Mouse (Mus musculus): ENCODE measurements around the gene Scube1.

Gene Scube1

GRCm38 (mm10) chr15:83709889-83710774 lies 14.7 kb downstream of the Scube1 start:
- DNase-seq (ENCODE audit: low spot score), result no peak

GRCm38 (mm10) chr15:83706528-83707199 lies 18.2 kb downstream of the Scube1 start:
- DNase-seq (ENCODE audit: low spot score), result peak; percentile 39

GRCm38 (mm10) chr15:83700593-83700923 lies 24.3 kb downstream of the Scube1 start:
- no peak for DNase-seq (ENCODE audit: low spot score)

GRCm38 (mm10) chr15:83699834-83700592 lies 24.8 kb downstream of the Scube1 start:
- peak; percentile 17 for DNase-seq (ENCODE audit: low spot score)

GRCm38 (mm10) chr15:83699132-83699833 lies 25.5 kb downstream of the Scube1 start:
- no peak for DNase-seq (ENCODE audit: low spot score)

- DNase-seq (ENCODE audit: low spot score), result peak; percentile 85
Observed at GRCm38 (mm10) chr15:83696681-83697381, 28.0 kb downstream of the Scube1 start.

- DNase-seq (ENCODE audit: low spot score), result peak; percentile 39
Observed at GRCm38 (mm10) chr15:83695159-83695558, 29.7 kb downstream of the Scube1 start.

GRCm38 (mm10) chr15:83691901-83692361 lies 32.9 kb downstream of the Scube1 start:
- DNase-seq (ENCODE audit: low spot score), result no peak

- DNase-seq (ENCODE audit: low spot score), result no peak
Observed at GRCm38 (mm10) chr15:83689946-83690345, 34.9 kb downstream of the Scube1 start.

GRCm38 (mm10) chr15:83686601-83687000 lies 38.2 kb downstream of the Scube1 start:
- no peak for DNase-seq (ENCODE audit: low spot score)

GRCm38 (mm10) chr15:83685950-83686349 lies 38.9 kb downstream of the Scube1 start:
- DNase-seq (ENCODE audit: low spot score), result no peak

- DNase-seq (ENCODE audit: low spot score), result peak; percentile 70
Observed at GRCm38 (mm10) chr15:83683051-83683561, 41.7 kb downstream of the Scube1 start.

GRCm38 (mm10) chr15:83680300-83680699 lies 44.5 kb downstream of the Scube1 start:
- no peak for DNase-seq (ENCODE audit: low spot score)

GRCm38 (mm10) chr15:83679729-83680128 lies 45.1 kb downstream of the Scube1 start:
- DNase-seq (ENCODE audit: low spot score), result no peak

- DNase-seq (ENCODE audit: low spot score), result no peak
Observed at GRCm38 (mm10) chr15:83678606-83679005, 46.2 kb downstream of the Scube1 start.

- no peak for DNase-seq (ENCODE audit: low spot score)
Observed at GRCm38 (mm10) chr15:83678089-83678488, 46.7 kb downstream of the Scube1 start.

GRCm38 (mm10) chr15:83677098-83677497 lies 47.7 kb downstream of the Scube1 start:
- DNase-seq (ENCODE audit: low spot score), result no peak

GRCm38 (mm10) chr15:83676286-83676685 lies 48.5 kb downstream of the Scube1 start:
- no peak for DNase-seq (ENCODE audit: low spot score)

GRCm38 (mm10) chr15:83673621-83674020 lies 51.2 kb downstream of the Scube1 start:
- peak; percentile 23 for DNase-seq (ENCODE audit: low spot score)

- DNase-seq (ENCODE audit: low spot score), result no peak
Observed at GRCm38 (mm10) chr15:83667501-83667900, 57.3 kb downstream of the Scube1 start.

GRCm38 (mm10) chr15:83666418-83666817 lies 58.4 kb downstream of the Scube1 start:
- DNase-seq (ENCODE audit: low spot score), result peak; percentile 73
